Mouse (Mus musculus): ENCODE measurements around the gene Samd13. TPM values are rescaled to one million over a fixed set of nuclear protein-coding genes. Genes with fewer than 3 reads are reported as not detected.
A peak's percentile ranks its signal among the peaks of the same experiment; 100 is the strongest.

The Samd13 gene
- polyA plus RNA-seq, 1 experiment from 2014 or later: 0.63 TPM

DNA sequence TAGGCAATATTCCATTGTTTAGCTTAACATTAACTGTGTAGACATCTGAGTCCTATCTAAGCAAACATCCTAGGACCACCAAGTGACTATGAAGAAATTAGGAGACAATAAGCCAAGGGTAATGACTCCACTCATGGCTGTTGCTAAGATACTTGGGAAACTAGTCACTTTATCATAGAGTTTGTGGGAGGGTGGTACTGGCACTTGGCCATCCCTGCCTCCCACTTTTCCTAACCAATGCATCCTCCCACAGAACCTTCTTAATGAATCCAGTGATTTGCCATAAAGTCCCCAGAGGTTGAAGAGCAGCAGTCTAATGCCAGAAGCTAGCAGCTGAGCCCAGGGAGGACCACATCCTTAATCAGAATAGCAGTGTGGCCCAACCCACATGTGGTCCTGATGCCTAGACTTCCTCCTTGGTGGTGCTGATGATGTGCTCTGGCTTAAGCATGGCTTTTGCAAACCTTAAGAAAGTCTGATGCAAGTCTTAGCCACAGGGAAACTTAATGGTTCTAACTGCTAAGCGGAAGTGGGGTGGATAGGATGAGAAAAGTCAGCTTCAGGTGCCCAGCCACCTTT, 27.2 kb downstream of the Samd13 start:
- Histone ChIP-seq H3K9me3 (replicated peaks; ENCODE audit: low read length) (no peaks in the 10 kb centered on the region), H3K4me1 (replicated peaks; ENCODE audit: insufficient read depth, low read length) (no peaks in the 10 kb centered on the region), H3K4me2 (ENCODE audit: low read length) (no peak overlapping the region), H3K4me3 (replicated peaks; ENCODE audit: low read depth, low read length) (no peak overlapping the region), H3K27me3 (ENCODE audit: insufficient read depth, low read length) (no peaks in the 10 kb centered on the region), H3K27ac (no peak overlapping the region), H3K36me3 (ENCODE audit: insufficient read depth, low read length) (no peaks in the 10 kb centered on the region), H3K9ac (ENCODE audit: low read depth, low read length) (no peak overlapping the region)
- ATAC-seq (replicated peaks; ENCODE audit: low FRiP score, low read depth) (no peak), DNase-seq (ENCODE audit: low spot score) (no peak)
- TF ChIP-seq CTCF (IDR thresholded peaks at IDR 0.05; ENCODE audit: low read depth): no peak
- 83% methylated on average over 1 of the region's 1 CpGs for WGBS

DNA sequence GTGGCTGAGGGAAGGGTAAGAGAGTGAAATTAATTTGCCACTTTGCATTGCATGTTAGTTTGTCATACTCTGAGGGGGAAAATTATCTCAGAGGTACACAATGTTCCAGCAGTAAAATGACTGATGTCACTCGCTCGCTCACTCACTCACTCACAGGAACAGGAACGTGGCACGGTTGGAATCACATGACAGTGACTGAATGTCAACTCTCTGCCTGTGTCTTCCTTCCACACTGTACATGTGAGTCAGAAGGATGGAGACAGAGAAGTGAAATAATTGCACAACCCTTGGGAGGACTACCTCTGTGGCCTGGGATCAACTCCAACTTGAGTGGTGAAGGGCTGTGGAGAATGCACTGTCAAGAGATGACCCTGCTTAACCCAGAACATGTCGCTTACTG, 28.0 kb downstream of the Samd13 start:
- H3K27ac ChIP-seq: no peak overlapping the region
- no peak overlapping the region for H3K4me3 ChIP-seq (replicated peaks; ENCODE audit: low read depth, low read length)
- H3K9ac ChIP-seq (ENCODE audit: low read depth, low read length): no peak overlapping the region
- H3K36me3 ChIP-seq (ENCODE audit: insufficient read depth, low read length): no peaks in the 10 kb centered on the region
- TF ChIP-seq CTCF (IDR thresholded peaks at IDR 0.05; ENCODE audit: low read depth): no peak
- H3K27me3 ChIP-seq (ENCODE audit: insufficient read depth, low read length): no peaks in the 10 kb centered on the region
- no peaks in the 10 kb centered on the region for H3K4me1 ChIP-seq (replicated peaks; ENCODE audit: insufficient read depth, low read length)
- WGBS: 87% methylated on average over 5 of the region's 5 CpGs
- no peaks in the 10 kb centered on the region for H3K9me3 ChIP-seq (replicated peaks; ENCODE audit: low read length)
- ATAC-seq (replicated peaks; ENCODE audit: low FRiP score, low read depth) (no peak), DNase-seq (ENCODE audit: low spot score) (no peak)
- no peak overlapping the region for H3K4me2 ChIP-seq (ENCODE audit: low read length)

DNA sequence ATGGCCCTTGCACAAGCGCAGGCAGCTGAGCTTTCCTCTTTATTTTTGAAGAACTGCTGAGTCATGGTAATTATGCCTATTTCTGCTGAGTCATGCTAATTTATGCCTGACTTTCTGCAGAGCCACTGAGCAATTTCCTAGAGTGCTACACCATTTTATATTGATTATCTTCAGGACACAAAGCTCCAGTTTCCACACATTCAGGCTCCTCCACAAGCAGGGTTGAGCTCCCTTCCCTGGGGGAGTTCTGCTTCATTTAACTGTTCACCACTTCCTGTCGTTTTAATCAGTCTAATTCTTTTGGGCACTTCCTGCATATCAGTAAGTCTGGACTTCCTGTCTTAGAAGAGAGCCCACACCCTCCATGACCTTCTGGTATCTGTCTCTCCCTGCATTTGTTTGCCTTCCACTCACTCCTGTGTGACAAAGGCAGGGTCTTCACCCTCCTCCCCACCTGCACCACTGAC, 30.2 kb downstream of the Samd13 start:
- H3K36me3 ChIP-seq (ENCODE audit: insufficient read depth, low read length): no peaks in the 10 kb centered on the region
- no peaks in the 10 kb centered on the region for H3K9me3 ChIP-seq (replicated peaks; ENCODE audit: low read length)
- ATAC-seq (replicated peaks; ENCODE audit: low FRiP score, low read depth) (0 out of 2 replicates have a peak, but pooled peaks have one; percentile 21), DNase-seq (ENCODE audit: low spot score) (no peak)
- no peaks in the 10 kb centered on the region for H3K27me3 ChIP-seq (ENCODE audit: insufficient read depth, low read length)
- no peaks in the 10 kb centered on the region for H3K4me1 ChIP-seq (replicated peaks; ENCODE audit: insufficient read depth, low read length)
- no peak overlapping the region for H3K4me3 ChIP-seq (replicated peaks; ENCODE audit: low read depth, low read length)
- H3K27ac ChIP-seq: no peak overlapping the region
- no peak for TF ChIP-seq CTCF (IDR thresholded peaks at IDR 0.05; ENCODE audit: low read depth)
- H3K4me2 ChIP-seq (ENCODE audit: low read length): no peak overlapping the region
- WGBS: 56% methylated on average over 2 of the region's 2 CpGs
- H3K9ac ChIP-seq (ENCODE audit: low read depth, low read length): no peak overlapping the region

DNA sequence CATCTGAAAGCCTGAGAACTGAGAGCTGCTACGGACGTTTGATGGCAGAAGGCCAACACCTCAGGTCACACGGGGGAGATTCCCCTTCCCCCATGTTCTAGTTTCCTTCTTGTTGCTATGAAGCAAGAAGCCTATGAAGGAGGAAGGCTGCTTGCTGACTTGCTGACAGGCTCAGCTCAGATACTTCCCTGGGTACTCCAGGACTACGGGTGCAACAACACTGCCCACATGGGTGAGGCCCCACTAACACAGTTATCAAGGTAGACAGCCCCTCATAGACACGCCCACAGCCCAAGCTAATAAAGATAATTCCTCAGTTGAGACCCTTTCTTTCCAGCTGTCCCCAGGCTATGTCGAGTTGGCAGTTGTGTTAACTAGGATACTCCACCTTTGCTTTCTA, 31.7 kb downstream of the Samd13 start:
- Histone ChIP-seq H3K27ac (no peak overlapping the region), H3K9me3 (replicated peaks; ENCODE audit: low read length) (no peaks in the 10 kb centered on the region), H3K4me1 (replicated peaks; ENCODE audit: insufficient read depth, low read length) (no peaks in the 10 kb centered on the region), H3K27me3 (ENCODE audit: insufficient read depth, low read length) (no peaks in the 10 kb centered on the region), H3K4me2 (ENCODE audit: low read length) (no peak overlapping the region), H3K9ac (ENCODE audit: low read depth, low read length) (no peak overlapping the region), H3K4me3 (replicated peaks; ENCODE audit: low read depth, low read length) (no peak overlapping the region), H3K36me3 (ENCODE audit: insufficient read depth, low read length) (no peaks in the 10 kb centered on the region)
- 46% methylated on average over 6 of the region's 6 CpGs for WGBS
- no peak for TF ChIP-seq CTCF (IDR thresholded peaks at IDR 0.05; ENCODE audit: low read depth)
- ATAC-seq (replicated peaks; ENCODE audit: low FRiP score, low read depth) (no peak), DNase-seq (ENCODE audit: low spot score) (no peak)

DNA sequence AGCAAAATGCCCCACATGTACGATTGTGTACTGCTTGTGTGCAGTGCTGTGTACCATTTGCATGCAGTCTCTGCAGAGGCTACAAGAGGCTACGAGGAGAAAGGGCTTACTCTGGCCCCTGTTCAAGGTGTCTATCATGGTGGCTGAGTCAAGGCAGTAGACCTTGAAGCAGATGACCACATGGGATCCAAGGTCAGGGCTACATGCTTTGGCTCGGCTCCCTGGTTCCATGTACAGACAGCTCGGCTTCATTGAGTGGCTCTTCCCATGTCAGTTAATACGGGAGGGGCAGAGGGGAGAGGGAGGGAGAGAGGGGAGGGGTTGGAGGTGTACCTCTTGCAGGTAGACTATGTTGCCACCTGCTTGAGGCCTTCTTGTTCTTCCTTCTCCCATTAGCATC, 33.0 kb downstream of the Samd13 start:
- H3K4me1 ChIP-seq (replicated peaks; ENCODE audit: insufficient read depth, low read length): no peaks in the 10 kb centered on the region
- no peak overlapping the region for H3K9ac ChIP-seq (ENCODE audit: low read depth, low read length)
- H3K27me3 ChIP-seq (ENCODE audit: insufficient read depth, low read length): no peaks in the 10 kb centered on the region
- no peaks in the 10 kb centered on the region for H3K36me3 ChIP-seq (ENCODE audit: insufficient read depth, low read length)
- ATAC-seq (replicated peaks; ENCODE audit: low FRiP score, low read depth) (no peak), DNase-seq (ENCODE audit: low spot score) (no peak)
- no peak overlapping the region for H3K4me3 ChIP-seq (replicated peaks; ENCODE audit: low read depth, low read length)
- no peak for TF ChIP-seq CTCF (IDR thresholded peaks at IDR 0.05; ENCODE audit: low read depth)
- H3K9me3 ChIP-seq (replicated peaks; ENCODE audit: low read length): no peaks in the 10 kb centered on the region
- H3K27ac ChIP-seq: no peak overlapping the region
- no peak overlapping the region for H3K4me2 ChIP-seq (ENCODE audit: low read length)
- WGBS: 93% methylated on average over 5 of the region's 5 CpGs

DNA sequence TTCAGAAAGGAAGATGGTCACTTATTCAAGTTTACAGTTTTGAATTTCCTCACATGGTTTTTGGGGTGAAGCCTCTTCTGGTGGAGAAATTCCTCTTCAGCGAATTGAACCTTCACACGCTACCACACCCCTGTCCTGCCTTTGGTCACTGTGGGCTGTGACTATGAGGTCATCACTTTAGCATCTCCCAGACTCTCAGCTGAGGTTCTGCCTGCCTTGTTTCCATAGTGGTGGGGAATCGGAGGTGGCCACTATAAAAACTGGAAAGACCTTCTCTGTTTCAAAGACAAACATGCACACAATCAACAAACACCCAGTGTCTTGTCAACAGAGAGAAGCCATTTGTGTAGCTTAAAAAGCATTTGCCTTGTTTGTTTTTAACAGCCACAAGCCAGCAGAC, 34.2 kb downstream of the Samd13 start, which contains the start of gene 4930503B20Rik:
TSS of gene 4930503B20Rik (minus strand) at position 101 of the 400 bp plus-strand sequence.
- Histone ChIP-seq H3K9ac (ENCODE audit: low read depth, low read length) (no peak within 1 kb of the TSS), H3K4me3 (replicated peaks; ENCODE audit: low read depth, low read length) (no peak within 1 kb of the TSS), H3K27me3 (ENCODE audit: insufficient read depth, low read length) (no peaks in the 10 kb centered on the region), H3K9me3 (replicated peaks; ENCODE audit: low read length) (no peaks in the 10 kb centered on the region), H3K4me1 (replicated peaks; ENCODE audit: insufficient read depth, low read length) (no peaks in the 10 kb centered on the region), H3K36me3 (ENCODE audit: insufficient read depth, low read length) (no peaks in the 10 kb centered on the region), H3K27ac (no peak within 1 kb of the TSS), H3K4me2 (ENCODE audit: low read length) (no peak within 1 kb of the TSS)
- 79% methylated on average over 3 of the region's 3 CpGs for WGBS
- TF ChIP-seq CTCF (IDR thresholded peaks at IDR 0.05; ENCODE audit: low read depth): no peak
- DNase-seq (ENCODE audit: low spot score): no peak
- ATAC-seq (replicated peaks; ENCODE audit: low FRiP score, low read depth): no peak

DNA sequence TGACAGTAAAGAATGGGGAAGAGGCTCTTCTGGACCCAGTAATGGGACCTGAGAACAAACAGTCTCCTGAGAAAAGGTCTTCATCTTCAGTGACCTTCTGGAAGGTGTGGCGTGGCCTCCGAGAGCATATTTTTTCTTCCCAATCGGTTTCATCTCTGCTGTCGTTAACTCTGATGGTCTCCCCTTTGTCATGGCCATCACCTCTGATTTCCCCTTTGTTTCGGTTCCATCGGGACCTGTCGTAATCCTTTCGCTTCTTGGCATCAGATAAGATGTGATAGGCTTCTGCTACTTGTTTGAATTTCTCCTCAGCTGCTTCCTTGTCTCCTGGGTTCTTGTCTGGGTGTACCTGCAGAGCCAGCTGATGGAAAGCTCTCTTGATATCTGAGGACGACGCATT, 34.7 kb downstream of the Samd13 start:
- TF ChIP-seq CTCF (IDR thresholded peaks at IDR 0.05; ENCODE audit: low read depth): no peak
- no peak overlapping the region for H3K27ac ChIP-seq
- WGBS: 92% methylated on average over 10 of the region's 10 CpGs
- no peak for DNase-seq (ENCODE audit: low spot score)
- H3K9me3 ChIP-seq (replicated peaks; ENCODE audit: low read length): no peaks in the 10 kb centered on the region
- no peaks in the 10 kb centered on the region for H3K4me1 ChIP-seq (replicated peaks; ENCODE audit: insufficient read depth, low read length)
- no peaks in the 10 kb centered on the region for H3K27me3 ChIP-seq (ENCODE audit: insufficient read depth, low read length)
- H3K4me2 ChIP-seq (ENCODE audit: low read length): no peak overlapping the region
- no peaks in the 10 kb centered on the region for H3K36me3 ChIP-seq (ENCODE audit: insufficient read depth, low read length)
- no peak overlapping the region for H3K4me3 ChIP-seq (replicated peaks; ENCODE audit: low read depth, low read length)
- ATAC-seq (replicated peaks; ENCODE audit: low FRiP score, low read depth): no peak
- H3K9ac ChIP-seq (ENCODE audit: low read depth, low read length): no peak overlapping the region

All from kidney, postnatal 0 days (tissue).